Mouse (Mus musculus) activated CD4-positive, CD25-positive, alpha-beta regulatory T cell, adult 4 months (primary cell): ENCODE measurements around the gene Rnf40. TPM values are rescaled to one million over a fixed set of nuclear protein-coding genes. Genes with fewer than 3 reads are reported as not detected.
A peak's percentile ranks its signal among the peaks of the same experiment; 100 is the strongest.

Experiments used
- ATAC-seq: one replicate; pipeline ENCODE4 v1.8.0; 2017
- polyA plus RNA-seq, 2 experiments: library from polyadenylated mRNA; unstranded; fragments of 100-300 nt; shearing (Covaris generic); gene quantifications; one replicate each; pipeline ENCODE4 v1.2.1; 2017

Gene Rnf40
- polyA plus RNA-seq: 10 to 100 TPM; 25.3 to 26.1 TPM

DNA sequence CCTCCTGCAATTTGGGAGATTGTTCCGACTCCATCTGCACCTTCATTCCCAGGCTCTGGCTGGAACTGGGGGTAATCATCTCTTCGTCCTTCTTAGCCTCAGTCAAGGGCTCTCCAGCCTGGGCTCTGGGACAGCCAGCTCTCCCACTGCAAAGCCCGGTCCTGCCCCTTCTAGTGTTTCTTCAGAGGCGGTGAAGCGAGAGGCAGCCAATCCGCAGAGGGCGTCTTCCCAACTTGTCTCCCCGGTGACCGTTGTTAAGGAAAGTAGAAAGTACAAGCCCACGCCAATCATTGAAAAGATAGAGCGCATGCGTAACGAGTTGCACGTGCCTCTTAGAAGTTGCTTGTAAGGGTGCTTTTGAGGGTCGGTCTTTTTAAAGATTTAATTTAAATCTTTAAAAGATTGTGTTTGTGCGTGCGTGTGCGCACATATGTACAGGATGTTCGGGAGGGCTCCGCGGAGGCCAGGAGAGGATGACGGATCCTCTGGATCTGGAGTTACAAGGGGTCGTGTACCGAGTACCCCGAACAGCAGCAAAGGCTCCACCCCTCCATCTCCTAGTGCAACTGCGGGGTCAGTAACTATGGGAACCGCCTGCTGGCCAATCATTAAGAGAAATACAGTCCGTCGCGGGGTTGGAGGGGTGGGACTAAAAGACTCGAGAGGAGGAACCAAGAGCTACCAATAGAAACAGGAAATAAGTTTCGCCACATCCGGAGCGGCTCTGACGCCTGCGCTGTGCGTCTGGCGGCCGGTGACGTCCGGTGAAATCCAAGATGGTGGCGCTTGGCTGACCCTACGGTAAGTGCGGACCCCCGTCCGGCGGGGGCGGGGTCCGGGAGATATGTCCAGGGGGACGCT lies at the start of gene Rnf40, which contains the start of gene Ccdc189:
TSS of gene Rnf40 (plus strand) at position 757 of the 861 bp plus-strand sequence.
TSS of gene Ccdc189 (minus strand) at position 585 of the 861 bp plus-strand sequence.
- peak; percentile 96 for ATAC-seq

DNA sequence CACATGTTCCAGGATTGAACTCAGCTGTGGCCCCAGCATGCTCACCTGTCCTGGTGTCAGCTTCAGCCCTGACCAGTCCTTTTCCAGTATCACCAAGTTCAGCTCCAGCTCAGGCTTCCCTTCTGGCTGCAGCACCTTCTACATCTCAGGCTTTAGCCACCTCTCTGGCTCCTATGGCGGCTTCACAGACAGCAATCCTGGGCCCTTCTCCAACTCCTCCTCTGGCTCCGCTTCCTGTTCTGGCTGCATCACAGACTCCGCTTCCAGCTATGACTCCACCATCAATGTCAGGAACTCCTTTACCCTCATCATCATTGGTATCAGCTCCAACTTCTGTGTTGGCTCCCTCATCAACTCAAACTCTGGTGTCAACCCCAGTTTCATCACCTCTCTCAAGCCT lies 46.9 kb upstream of the Rnf40 start:
- no peak for ATAC-seq

- ATAC-seq: no peak
These were observed 39.3 kb upstream of the Rnf40 start for GRCm38 (mm10) chr7:127549116-127549835.

- no peak for ATAC-seq
These were observed 37.0 kb upstream of the Rnf40 start for GRCm38 (mm10) chr7:127551558-127551957.

DNA sequence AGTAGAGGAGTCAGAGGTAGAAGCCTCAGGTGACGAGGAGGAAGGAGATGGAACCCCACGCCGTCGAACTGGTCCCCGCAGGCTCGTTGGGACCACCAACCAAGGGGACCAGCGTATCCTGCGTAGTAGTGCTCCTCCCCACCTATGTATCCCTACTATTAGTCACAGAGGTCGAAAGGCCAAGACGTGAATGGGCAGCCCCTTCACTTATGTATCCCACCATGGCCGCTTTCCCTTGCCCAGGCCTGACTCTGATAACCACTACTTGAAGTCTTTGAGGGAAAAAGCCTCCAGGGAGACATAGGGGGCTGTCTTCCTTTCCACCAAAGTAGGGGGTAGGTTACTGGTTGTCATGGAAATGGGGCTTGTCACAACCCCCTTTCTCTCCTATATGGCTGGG lies 28.0 kb upstream of the Rnf40 start:
- no peak for ATAC-seq

- ATAC-seq: no peak
These were observed 27.2 kb upstream of the Rnf40 start, which contains the start of gene Tmem265 for GRCm38 (mm10) chr7:127561340-127561858. TSS of gene Tmem265 (plus strand) at chr7:127561390.

DNA sequence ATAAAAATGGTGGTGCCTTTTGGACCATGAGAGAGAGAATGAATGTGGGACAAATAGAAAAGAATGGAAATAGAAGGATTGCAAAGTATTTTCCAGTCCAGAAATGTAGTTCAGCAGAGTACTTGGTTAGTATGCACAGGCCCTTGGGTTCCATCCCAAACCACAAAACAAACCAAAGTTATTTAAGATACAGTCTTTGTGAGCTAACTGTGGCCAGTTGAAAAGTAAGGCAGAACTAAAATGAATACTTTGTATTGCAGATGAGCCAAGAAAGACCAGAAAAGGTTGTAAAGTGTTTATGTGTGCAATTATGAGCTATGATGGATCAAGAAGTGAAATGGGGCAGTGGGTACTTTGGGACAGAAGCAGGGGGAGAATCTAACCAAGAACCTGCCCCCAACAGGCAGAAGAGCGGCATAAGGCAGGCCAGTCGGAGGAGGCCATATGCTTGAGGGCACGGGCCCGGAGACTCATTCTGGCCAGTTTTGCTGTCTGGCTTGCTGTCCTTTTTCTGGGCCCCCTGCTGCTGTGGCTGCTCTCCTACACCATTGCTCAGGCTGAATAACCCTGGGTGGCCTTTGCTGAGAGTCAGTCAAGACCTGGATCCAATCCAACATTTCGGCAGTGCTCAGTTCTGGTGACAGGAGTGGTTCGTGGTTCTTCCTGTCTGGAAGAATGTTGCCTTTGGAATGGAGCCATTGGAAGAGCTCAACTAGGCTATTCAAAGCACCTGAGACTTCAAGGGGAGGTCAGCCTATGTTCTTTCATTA lies 24.0 kb upstream of the Rnf40 start:
- no peak for ATAC-seq

DNA sequence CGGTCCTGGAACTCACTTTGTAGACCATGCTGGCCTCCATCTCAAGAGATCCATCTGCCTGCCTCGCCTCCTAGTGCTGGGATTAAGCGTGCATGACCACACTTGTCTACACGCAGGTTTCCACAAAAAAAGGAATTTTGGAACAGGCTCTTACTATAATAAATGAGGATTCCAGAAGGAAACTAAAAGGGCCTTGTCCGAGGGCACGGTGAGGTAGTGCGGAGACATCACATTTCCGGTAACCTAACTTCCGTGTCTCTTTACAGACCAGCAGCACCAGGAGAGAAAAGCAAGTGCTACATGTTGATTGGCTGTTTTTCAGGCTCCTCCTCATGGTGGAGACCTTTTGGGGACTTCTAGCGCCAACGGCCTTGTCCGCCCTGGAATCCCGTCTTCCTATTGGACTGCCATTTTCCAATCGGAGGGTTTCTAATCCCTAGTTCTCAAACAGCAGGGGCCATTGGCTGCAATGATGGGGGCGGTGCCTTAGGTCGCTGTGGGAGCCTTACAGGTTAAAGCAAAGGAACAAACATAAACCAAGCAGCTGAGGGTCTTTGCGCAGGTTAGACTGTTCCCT lies 15.6 kb upstream of the Rnf40 start, which contains the start of gene Phkg2:
TSS of gene Phkg2 (plus strand) at position 446 of the 577 bp plus-strand sequence.
- peak; percentile 99 for ATAC-seq

- ATAC-seq: no peak
These were observed 15.0 kb upstream of the Rnf40 start for GRCm38 (mm10) chr7:127573503-127574008.

GRCm38 (mm10) chr7:127574115-127574514 lies 14.5 kb upstream of the Rnf40 start:
- ATAC-seq: no peak

- no peak for ATAC-seq
These were observed 5.3 kb upstream of the Rnf40 start for GRCm38 (mm10) chr7:127583260-127583659.

DNA sequence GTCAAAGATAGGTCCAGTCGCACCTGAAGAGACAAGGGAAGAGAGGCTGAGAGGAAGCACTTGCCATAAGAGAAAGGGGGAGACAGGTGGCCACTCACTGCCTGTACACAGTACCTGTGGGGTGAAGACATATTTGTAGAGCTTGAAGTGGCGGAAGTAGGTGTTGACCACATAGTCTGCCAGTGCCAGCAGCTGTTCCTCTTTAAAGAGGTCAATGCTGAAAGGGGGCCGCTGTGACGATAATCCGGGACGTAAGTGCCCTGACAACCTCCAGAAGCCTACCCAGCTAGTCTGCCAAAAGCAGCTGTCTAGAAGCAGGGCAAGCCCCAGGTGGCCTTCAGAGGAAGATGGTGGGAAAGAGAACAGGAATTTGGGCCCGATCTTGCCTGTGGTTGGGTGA lies 3.5 kb upstream of the Rnf40 start:
- ATAC-seq: no peak

GRCm38 (mm10) chr7:127586149-127586548 lies 2.4 kb upstream of the Rnf40 start:
- ATAC-seq: no peak

DNA sequence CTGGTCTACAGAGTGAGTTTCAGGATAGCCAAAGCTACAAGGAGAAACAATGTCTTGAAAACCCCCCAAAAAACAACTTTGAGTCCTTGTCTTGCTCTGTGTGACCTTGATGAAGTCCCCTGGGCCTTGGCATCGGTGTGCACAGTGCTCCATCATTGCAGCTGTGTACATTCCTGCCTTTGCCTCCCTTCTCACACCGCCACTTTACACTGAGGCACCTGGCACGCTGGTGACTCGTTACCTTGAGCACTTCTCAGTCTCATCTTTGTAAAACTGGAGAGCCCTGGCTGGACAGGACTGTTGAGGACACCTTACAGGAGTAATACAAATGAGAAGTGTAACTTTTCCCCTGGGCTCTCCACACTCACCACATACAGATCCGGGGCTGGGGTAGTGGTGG lies 1.4 kb upstream of the Rnf40 start:
- ATAC-seq: no peak

- peak; percentile 37 for ATAC-seq
These were observed 334 bp downstream of the Rnf40 start for GRCm38 (mm10) chr7:127588901-127589300.

GRCm38 (mm10) chr7:127589637-127590036 lies 1.1 kb downstream of the Rnf40 start:
- ATAC-seq: no peak

GRCm38 (mm10) chr7:127591108-127591507 lies 2.5 kb downstream of the Rnf40 start:
- ATAC-seq: no peak

DNA sequence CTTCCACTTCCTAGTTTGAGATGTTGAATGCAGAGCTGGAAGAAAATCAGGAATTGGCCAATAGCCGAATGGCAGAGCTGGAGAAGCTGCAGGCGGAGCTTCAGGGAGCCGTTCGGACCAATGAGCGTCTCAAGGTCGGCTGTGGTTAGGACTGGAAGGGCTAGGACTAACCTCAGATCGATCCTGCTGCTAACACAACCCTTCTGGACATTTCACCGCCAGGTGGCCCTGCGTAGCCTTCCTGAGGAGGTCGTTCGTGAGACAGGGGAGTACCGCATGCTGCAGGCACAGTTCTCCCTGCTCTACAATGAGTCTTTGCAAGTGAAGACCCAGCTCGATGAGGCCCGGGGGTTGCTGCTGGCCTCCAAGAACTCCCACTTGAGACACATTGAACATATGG lies 4.0 kb downstream of the Rnf40 start:
- no peak for ATAC-seq

DNA sequence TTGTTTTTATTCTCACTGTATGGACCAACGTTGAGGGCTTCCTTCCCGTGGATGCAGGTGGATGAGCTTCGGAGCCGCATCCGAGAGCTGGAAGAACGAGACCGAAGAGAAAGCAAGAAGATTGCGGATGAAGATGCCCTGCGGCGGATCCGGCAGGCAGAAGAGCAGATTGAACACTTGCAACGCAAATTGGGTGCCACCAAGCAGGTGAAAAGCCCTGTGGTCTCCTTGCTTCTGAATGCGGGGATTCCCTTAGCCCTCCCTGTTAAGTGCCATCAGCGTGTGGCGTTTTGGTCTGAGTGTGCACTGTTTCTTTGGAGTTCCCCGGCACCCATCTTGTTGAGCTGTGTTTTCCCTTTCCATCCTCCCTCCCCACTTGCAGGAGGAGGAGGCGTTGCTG lies 8.2 kb downstream of the Rnf40 start:
- no peak for ATAC-seq

GRCm38 (mm10) chr7:127600612-127601011 lies 12.0 kb downstream of the Rnf40 start:
- no peak for ATAC-seq

GRCm38 (mm10) chr7:127601735-127602134 lies 13.2 kb downstream of the Rnf40 start:
- ATAC-seq: no peak

DNA sequence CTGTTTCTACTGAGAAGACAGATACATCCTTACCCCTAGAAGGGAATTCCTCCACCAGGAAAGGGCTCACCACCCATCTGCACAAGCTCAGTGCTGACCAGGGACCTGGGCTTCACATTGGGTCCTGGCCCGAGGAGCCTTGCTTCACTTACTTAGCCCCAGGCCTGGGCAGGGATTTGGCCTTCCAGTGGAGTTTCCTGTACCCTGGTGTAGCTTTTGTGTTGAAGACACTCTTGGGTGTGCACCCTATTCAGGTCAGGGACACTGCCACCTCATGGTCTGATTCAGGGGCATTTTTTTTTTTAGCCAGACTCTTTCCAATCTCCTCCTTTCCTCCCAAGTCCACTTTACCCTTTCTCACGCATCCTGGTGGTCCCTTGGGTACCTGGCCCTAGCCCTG lies 14.3 kb downstream of the Rnf40 start:
- ATAC-seq: no peak
